ENCODE assay signal across 10 mouse cellular contexts in the genomic region with DNA sequence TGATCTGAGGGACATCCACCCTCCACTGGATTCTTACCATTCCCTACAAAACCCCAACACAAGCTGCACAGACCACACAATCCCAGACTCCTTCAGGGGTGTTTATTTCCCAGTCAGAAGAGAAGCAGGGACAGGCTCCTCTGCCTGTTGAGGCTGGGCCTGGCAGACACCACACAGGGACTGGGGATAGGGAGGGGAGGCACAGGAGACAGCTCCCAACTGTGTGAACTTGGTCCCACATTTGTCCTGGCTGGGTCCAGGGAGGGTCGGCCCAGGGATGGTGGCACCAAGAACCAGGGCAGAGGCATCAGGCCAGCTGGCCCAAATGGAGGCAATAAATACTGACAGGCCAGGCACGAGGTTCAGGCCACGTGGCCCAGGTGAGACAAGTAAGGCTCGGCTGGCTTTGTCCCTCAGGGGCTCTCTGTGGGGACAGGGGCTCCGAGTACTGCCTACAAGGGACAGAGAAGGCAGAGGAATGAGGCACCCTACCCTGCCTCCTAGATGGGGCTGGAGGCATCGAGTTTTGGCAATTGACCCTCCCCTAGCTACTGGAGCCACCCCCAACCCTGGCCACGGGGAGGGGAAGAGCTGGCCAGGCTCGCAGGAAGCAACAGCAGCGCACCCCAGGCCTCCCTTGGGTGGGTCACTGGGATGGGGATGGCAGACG. TPM values are rescaled to one million over a fixed set of nuclear protein-coding genes. Genes with fewer than 3 reads are reported as not detected.
DNase-seq lines count a peak whose midpoint lies in the region; ATAC-seq and TF ChIP-seq lines count a peak whose summit lies in the region.
"Had no signal": no experiment of that assay in that cellular context is flagged by ENCODE, and none has a peak within 500 bp of the region (broad histone marks: within the 10 kb centered on the region; RNA-seq: fewer than 3 reads in every experiment).

No protein-coding gene starts in this region.

- H3K9ac ChIP-seq in hindbrain, embryonic 12.5 days, result 0 out of 2 replicates have a peak overlapping the region, but pooled peaks have one; percentile 43
- no peak overlapping the region for H3K9ac ChIP-seq in hindbrain, embryonic 14.5 days

- peak; percentile 22 for DNase-seq in adrenal gland, postnatal 10 days
- DNase-seq in adrenal gland, postnatal 4 days (ENCODE audit: low spot score in 2 of 2), result no peak
- no peak for DNase-seq in hindbrain, embryonic 14.5 days (ENCODE audit: low spot score)
- peak; percentile 74 for DNase-seq in kidney, adult 9 months
- DNase-seq in right cerebral cortex, postnatal 14 days, result no peak
- no peak for DNase-seq in layer of hippocampus, adult 9-10 months (ENCODE audit: low spot score)

- no peak for TF ChIP-seq POLR2A in myocyte (IDR thresholded peaks at IDR 0.05; ENCODE audit: insufficient read length, low read depth)

- ATAC-seq in hindbrain, embryonic 12.5 days (ENCODE audit: low FRiP score), result no peak
- ATAC-seq in hindbrain, embryonic 14.5 days (ENCODE audit: low FRiP score), result no peak

- H3K27ac ChIP-seq in hindbrain, embryonic 12.5 days, result no peak overlapping the region
- H3K27ac ChIP-seq in hindbrain, embryonic 14.5 days, result no peak overlapping the region

- peaks cover 32% of the 10 kb centered on the region for H3K79me2 ChIP-seq in myocyte (ENCODE audit: control insufficient read depth, insufficient read depth)

- H3K36me3 ChIP-seq in hindbrain, embryonic 12.5 days, result peaks cover 27% of the 10 kb centered on the region
- peaks cover 33% of the 10 kb centered on the region for H3K36me3 ChIP-seq in hindbrain, embryonic 14.5 days (replicated peaks; ENCODE audit: control insufficient read depth, insufficient read depth)
- peaks cover 24% of the 10 kb centered on the region for H3K36me3 ChIP-seq in myocyte (ENCODE audit: control insufficient read depth, insufficient read depth)

- no peaks in the 10 kb centered on the region for H3K9me3 ChIP-seq in hindbrain, embryonic 12.5 days (replicated peaks)
- H3K9me3 ChIP-seq in hindbrain, embryonic 14.5 days (ENCODE audit: control insufficient read depth, low read length), result no peaks in the 10 kb centered on the region

- peaks cover 37% of the 10 kb centered on the region for H3K4me1 ChIP-seq in hindbrain, embryonic 12.5 days
- peaks cover 28% of the 10 kb centered on the region for H3K4me1 ChIP-seq in hindbrain, embryonic 14.5 days (replicated peaks; ENCODE audit: control insufficient read depth, insufficient read depth, low read length)

- no peak overlapping the region for H3K4me3 ChIP-seq in hindbrain, embryonic 12.5 days
- no peak overlapping the region for H3K4me3 ChIP-seq in hindbrain, embryonic 14.5 days (replicated peaks; ENCODE audit: low read length)
- no peak overlapping the region for H3K4me3 ChIP-seq in myocyte

- no peak overlapping the region for H3ac ChIP-seq in myocyte (ENCODE audit: control insufficient read depth, insufficient read length)

- 84% methylated on average over 10 of the region's 10 CpGs for WGBS in hindbrain, embryonic 12.5 days
- 90% methylated on average over 10 of the region's 10 CpGs for WGBS in hindbrain, embryonic 14.5 days

- H3K27me3 ChIP-seq in hindbrain, embryonic 12.5 days, result no peaks in the 10 kb centered on the region
- H3K27me3 ChIP-seq in hindbrain, embryonic 14.5 days (ENCODE audit: control insufficient read depth, insufficient read depth, low read length), result no peaks in the 10 kb centered on the region
- no peaks in the 10 kb centered on the region for H3K27me3 ChIP-seq in myocyte (ENCODE audit: control insufficient read depth, insufficient read depth, insufficient read length)

- H3K4me2 ChIP-seq in hindbrain, embryonic 12.5 days (replicated peaks), result no peak overlapping the region
- no peak overlapping the region for H3K4me2 ChIP-seq in hindbrain, embryonic 14.5 days (replicated peaks)
- no peak overlapping the region for H3K4me2 ChIP-seq in myocyte (ENCODE audit: low read depth)

TF ChIP-seq in myocyte, 11 proteins besides CTCF, POLR2A, EP300 and RAD21:
- TF ChIP-seq MYOD1 (IDR thresholded peaks at IDR 0.05; ENCODE audit: control insufficient read depth in 1 of 3, insufficient read length in 2 of 3, low read depth in 2 of 3), result no peak
- no peak for TF ChIP-seq REST (IDR thresholded peaks at IDR 0.05; ENCODE audit: insufficient read depth, insufficient read length)
- TF ChIP-seq POLR2AphosphoS2 (IDR thresholded peaks at IDR 0.05; ENCODE audit: insufficient read length, low read depth), result peak; percentile 26
- TF ChIP-seq E2F4 (IDR thresholded peaks at IDR 0.05; ENCODE audit: insufficient read depth), result no peak
- no peak for TF ChIP-seq TCF3 (IDR thresholded peaks at IDR 0.05; ENCODE audit: insufficient read length, low read depth)
- no peak for TF ChIP-seq CEBPB (IDR thresholded peaks at IDR 0.05; ENCODE audit: insufficient read depth, poor library complexity, severe bottlenecking)
- no peak for TF ChIP-seq SRF (IDR thresholded peaks at IDR 0.05; ENCODE audit: control insufficient read depth, insufficient read length, low read depth)
- no peak for TF ChIP-seq MAX (IDR thresholded peaks at IDR 0.05; ENCODE audit: low read depth)

RNA-seq across cellular contexts. Expression of a gene that starts 3.3 kb away (rescaled TPM):
- total RNA-seq in adrenal gland, postnatal 10 days (2021), result 100 to 1,000 TPM; 281 to 286 TPM
- 100 to 1,000 TPM; 321 to 354 TPM for total RNA-seq in adrenal gland, postnatal 4 days (2021)
- 548 TPM in 2 replicates for polyA plus RNA-seq in hindbrain, embryonic 12.5 days (2016; fragmentation: Nextera tagmentation; extraction: Ambion mirVana)
- 435 and 490 TPM in 2 replicates for polyA plus RNA-seq in hindbrain, embryonic 14.5 days (2014; fragmentation: Nextera tagmentation; extraction: Ambion mirVana)
- polyA plus RNA-seq in myocyte (2012; fragmentation: generic; extraction: Trizol), result 837 TPM

RNA-seq across cellular contexts. Expression of a gene that starts 5.1 kb away (rescaled TPM):
- total RNA-seq in adrenal gland, postnatal 10 days (2021), result 100 to 1,000 TPM; 424 to 571 TPM
- 100 to 1,000 TPM; 531 to 539 TPM for total RNA-seq in adrenal gland, postnatal 4 days (2021)
- polyA plus RNA-seq in hindbrain, embryonic 12.5 days (2016; fragmentation: Nextera tagmentation; extraction: Ambion mirVana), result 473 and 486 TPM in 2 replicates
- polyA plus RNA-seq in hindbrain, embryonic 14.5 days (2014; fragmentation: Nextera tagmentation; extraction: Ambion mirVana), result 295 and 326 TPM in 2 replicates
- polyA plus RNA-seq in myocyte (2012; fragmentation: generic; extraction: Trizol), result 444 TPM

RNA-seq across cellular contexts. Expression of a gene that starts 20.0 kb away (rescaled TPM):
- 100 to 1,000 TPM; 112 to 114 TPM for total RNA-seq in adrenal gland, postnatal 10 days (2021)
- total RNA-seq in adrenal gland, postnatal 4 days (2021), result 100 to 1,000 TPM; 136 to 169 TPM
- polyA plus RNA-seq in hindbrain, embryonic 12.5 days (2016; fragmentation: Nextera tagmentation; extraction: Ambion mirVana), result 539 and 588 TPM in 2 replicates
- polyA plus RNA-seq in hindbrain, embryonic 14.5 days (2014; fragmentation: Nextera tagmentation; extraction: Ambion mirVana), result 237 and 252 TPM in 2 replicates
- 113 TPM for polyA plus RNA-seq in myocyte (2012; fragmentation: generic; extraction: Trizol)

RNA-seq across cellular contexts. Expression of a gene that starts 20.1 kb away (rescaled TPM):
- total RNA-seq in adrenal gland, postnatal 10 days (2021), result 10 to 100 TPM; 73.1 to 86.4 TPM
- total RNA-seq in adrenal gland, postnatal 4 days (2021), result 10 to 100 TPM; 87.4 to 90.7 TPM
- 153 and 170 TPM in 2 replicates for polyA plus RNA-seq in hindbrain, embryonic 12.5 days (2016; fragmentation: Nextera tagmentation; extraction: Ambion mirVana)
- 227 and 229 TPM in 2 replicates for polyA plus RNA-seq in hindbrain, embryonic 14.5 days (2014; fragmentation: Nextera tagmentation; extraction: Ambion mirVana)
- 184 TPM for polyA plus RNA-seq in myocyte (2012; fragmentation: generic; extraction: Trizol)

RNA-seq across cellular contexts. Expression of a gene that starts 27.2 kb away (rescaled TPM):
- total RNA-seq in adrenal gland, postnatal 10 days (2021), result 10 to 100 TPM in 1 of 2 experiments, 1 to 10 TPM in 1; 7.1 to 21.8 TPM
- 1 to 10 TPM; 1.3 to 5.6 TPM for total RNA-seq in adrenal gland, postnatal 4 days (2021)
- not detected in 2 replicates for polyA plus RNA-seq in hindbrain, embryonic 12.5 days (2016; fragmentation: Nextera tagmentation; extraction: Ambion mirVana)
- 0.29 TPM in 1 of 2 replicates, not detected in the other for polyA plus RNA-seq in hindbrain, embryonic 14.5 days (2014; fragmentation: Nextera tagmentation; extraction: Ambion mirVana)
- 1.0 TPM for polyA plus RNA-seq in myocyte (2012; fragmentation: generic; extraction: Trizol)
- total RNA-seq: left cerebral cortex, postnatal 10 days; monocyte, adult 5-6 weeks had no signal

Comparison
In these comparisons a context has a peak if more than half of its experiments do, and no peak if none do; other contexts are left out.
1. DNase-seq: peak in adrenal gland, postnatal 10 days (single experiment) and kidney, adult 9 months (single experiment); none in adrenal gland, postnatal 4 days (0 of 2), hindbrain, embryonic 14.5 days (single experiment), right cerebral cortex, postnatal 14 days (single experiment) and layer of hippocampus, adult 9-10 months (single experiment).